Mouse (Mus musculus) left cerebral cortex, postnatal 14 days (tissue): ENCODE measurements around the gene Arhgef5. TPM values are rescaled to one million over a fixed set of nuclear protein-coding genes. Genes with fewer than 3 reads are reported as not detected.
"Not testable (repeated sequence)": the region's sequence is repeated elsewhere in the genome, so short reads cannot be mapped to it uniquely, and the experiment has no call there.

Experiments
- DNase-seq, 2 experiments: peaks; one replicate each; pipeline ENCODE4 v3.0.0; 2021 to 2022; ENCODE audit warnings: low spot score in 2 of 2, mixed read lengths in 1 of 2
- intact Hi-C: fragments of 180-260 bp; cut with DNase I; formaldehyde crosslinking; loops from one replicate; pipeline ENCODE4 v1.15.1; 2025
- long read RNA-seq, 2 experiments: library from polyadenylated mRNA; stranded (forward); transcript quantifications; one replicate each; pipeline ENCODE4 v2.0.0; 2021
- total RNA-seq, 2 experiments: library from RNA; stranded (reverse); gene quantifications; 2 replicates each; pipeline ENCODE4 v1.2.3; 2021

The Arhgef5 gene
- 1 to 10 TPM; 4.2 to 4.3 TPM for total RNA-seq
- long read RNA-seq, experiment 1, partial matches to known transcripts = 0 of 2 reads
- long read RNA-seq, experiment 1, other reads (novel, unspliced or antisense) = 2 of 2 reads
- long read RNA-seq, experiment 2, full-length matches to known transcripts = 2 of 2 reads
- long read RNA-seq, experiment 2, partial matches to known transcripts = 0 of 2 reads
- long read RNA-seq, experiment 2, other reads (novel, unspliced or antisense) = 0 of 2 reads

DNA sequence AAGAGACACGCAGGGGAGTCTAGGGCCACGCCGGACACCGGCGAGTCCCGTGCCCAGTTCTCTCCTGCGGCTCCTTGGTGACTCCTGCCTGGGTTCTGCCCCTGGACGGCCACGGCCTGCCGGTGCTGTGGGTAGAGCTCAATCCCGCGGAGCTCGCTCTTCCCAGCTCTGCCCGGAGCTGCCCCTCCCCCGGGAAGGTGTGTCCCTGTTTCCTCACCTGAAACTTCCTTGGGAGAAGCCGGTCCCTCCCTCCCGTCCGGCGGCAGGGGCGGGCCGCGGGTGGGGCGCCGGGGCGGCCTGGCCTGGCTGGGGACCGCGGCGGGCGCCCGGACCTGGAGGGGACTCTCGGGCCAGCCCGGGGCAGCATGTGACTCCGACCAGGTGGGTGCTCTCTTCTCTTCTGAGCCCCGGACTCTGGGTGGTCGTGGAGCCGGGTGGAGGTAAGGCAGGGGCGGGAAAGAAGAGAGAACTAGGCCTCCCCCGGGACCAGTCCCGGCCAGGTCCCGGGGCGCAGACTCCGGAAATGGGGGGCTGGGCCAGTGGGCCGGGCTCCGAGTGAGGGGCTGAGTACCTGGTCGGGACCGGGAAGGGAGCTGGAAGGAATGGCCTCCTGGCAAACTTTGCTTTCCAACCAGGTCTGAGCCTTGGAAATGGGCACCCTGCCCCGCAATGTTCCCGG, at the start of gene Arhgef5:
TSS of gene Arhgef5 (plus strand) at position 220 of the 679 bp plus-strand sequence.
- intact Hi-C loops = no loop called here
- DNase-seq = no peak

- DNase-seq, intact Hi-C loops: not testable (repeated sequence)
Measured at GRCm38 (mm10) chr6:43231255-43231654, 34.1 kb upstream of the Arhgef5 start, which contains the start of gene Olfr47. Gene Olfr47 (plus strand): TSS chr6:43231529.

DNA sequence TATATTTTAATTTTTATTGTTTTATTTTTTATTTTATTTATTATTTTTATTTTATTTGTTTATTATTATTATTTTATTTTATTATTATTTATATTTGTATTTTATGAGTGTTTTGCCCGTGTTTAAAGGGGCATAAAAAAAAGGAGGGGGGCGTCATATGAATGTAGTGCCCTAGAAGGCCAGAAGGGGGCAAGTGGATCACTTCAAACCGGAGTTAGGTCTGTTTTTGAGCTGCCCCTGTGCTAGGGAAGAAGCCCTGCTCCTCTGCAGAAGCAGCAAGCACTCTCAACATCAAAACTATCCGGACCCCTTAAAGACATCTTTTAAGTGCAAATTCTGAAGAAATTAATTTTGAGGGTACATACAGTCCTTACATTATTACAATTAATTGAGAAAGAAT, 23.3 kb upstream of the Arhgef5 start:
- intact Hi-C loops = no loop called here

DNA sequence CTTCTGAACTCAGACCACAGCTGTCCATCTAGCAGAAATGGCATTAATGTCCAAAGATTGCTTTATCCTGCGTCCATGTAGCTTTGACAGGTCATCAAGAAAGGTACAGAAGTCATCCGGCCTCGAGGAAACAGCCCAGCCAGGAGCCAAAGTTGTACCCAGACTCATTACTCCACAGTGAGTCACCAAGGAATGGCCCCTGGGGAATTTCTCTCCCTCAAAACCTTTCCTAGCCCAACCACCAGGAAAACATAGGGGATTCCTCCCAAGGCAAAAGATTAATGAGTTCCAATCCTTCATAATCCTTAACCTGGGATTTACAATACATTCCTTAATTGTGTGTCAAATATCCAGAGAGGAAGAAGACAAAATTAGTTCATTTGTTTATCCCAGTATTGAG, 18.0 kb upstream of the Arhgef5 start:
- intact Hi-C loops = no loop called here

More for the DNA sequence above, 23.3 kb upstream of the Arhgef5 start:
- no peak for DNase-seq

DNA sequence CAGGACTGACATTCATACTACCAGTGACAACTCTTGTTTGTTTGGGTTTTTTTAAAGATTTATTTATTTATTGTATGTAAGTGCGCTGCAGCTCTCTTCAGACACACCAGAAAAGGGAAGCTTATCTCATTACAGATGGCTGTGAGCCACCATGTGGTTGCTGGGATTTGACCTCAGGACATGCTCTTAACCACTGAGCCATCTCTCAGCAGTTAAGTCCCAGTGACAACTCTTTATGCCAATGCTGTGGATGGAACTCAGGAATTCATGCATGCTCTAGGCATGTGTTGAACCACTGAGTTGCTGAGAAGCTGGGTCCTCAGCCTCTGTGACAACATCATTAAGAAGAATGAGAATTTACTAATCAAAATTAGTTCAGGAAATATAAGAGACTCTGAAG, 12.4 kb upstream of the Arhgef5 start:
- intact Hi-C loops = no loop called here
- no peak for DNase-seq

More for the DNA sequence above, 18.0 kb upstream of the Arhgef5 start:
- no peak for DNase-seq

GRCm38 (mm10) chr6:43254193-43254926, 11.0 kb upstream of the Arhgef5 start:
- intact Hi-C loops = no loop called here
- no peak for DNase-seq

GRCm38 (mm10) chr6:43260756-43261155, 4.6 kb upstream of the Arhgef5 start:
- intact Hi-C loops = no loop called here
- no peak for DNase-seq

- intact Hi-C loops = no loop called here
Measured at GRCm38 (mm10) chr6:43266356-43266755, 974 bp downstream of the Arhgef5 start.

GRCm38 (mm10) chr6:43272597-43272996, 7.2 kb downstream of the Arhgef5 start:
- no peak for DNase-seq
- intact Hi-C loops = no loop called here

More at GRCm38 (mm10) chr6:43266356-43266755, 974 bp downstream of the Arhgef5 start:
- DNase-seq = peak in 1 of 2 experiments; percentile 7

DNA sequence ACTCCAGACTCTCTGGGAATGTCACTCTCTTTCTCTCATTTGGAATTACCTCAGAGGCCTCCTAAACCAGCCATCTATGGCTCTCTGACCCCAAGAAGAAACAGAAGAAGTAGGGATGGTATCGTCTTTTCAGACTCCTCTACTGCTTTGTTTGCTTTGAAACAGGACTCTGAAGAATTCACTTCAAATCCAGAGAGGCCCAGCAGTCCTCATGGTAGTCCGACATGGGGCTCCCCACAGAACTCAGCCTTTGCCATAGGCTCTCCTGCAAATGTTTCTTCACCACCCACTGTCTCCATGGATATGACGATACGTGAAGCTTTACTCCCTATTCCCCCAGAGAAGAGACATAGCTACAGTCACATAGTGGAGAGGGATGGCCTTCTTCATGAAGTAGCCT, 8.7 kb downstream of the Arhgef5 start:
- intact Hi-C loops = no loop called here

DNA sequence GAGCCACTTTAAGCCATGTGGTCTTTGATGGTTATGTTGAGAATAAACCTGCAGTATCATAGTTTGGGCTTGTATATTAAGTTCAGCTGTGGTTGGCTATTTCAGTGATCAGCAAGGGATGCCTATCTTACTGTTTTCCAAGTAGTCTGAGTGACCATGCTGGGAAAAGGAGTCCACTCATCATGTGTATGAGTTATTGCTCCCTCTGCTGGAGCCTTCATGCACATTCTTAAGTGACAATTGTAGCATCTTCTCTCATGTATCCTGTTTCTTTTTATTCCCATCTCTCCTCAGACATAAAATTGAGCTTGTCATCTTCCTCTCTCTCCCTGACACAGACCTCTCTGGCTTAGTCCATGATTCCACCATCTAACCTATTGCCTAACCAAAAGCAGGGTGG, 12.9 kb downstream of the Arhgef5 start:
- intact Hi-C loops = no loop called here
- DNase-seq = peak; percentile 25 to 26

More for the DNA sequence above, 8.7 kb downstream of the Arhgef5 start:
- no peak for DNase-seq

DNA sequence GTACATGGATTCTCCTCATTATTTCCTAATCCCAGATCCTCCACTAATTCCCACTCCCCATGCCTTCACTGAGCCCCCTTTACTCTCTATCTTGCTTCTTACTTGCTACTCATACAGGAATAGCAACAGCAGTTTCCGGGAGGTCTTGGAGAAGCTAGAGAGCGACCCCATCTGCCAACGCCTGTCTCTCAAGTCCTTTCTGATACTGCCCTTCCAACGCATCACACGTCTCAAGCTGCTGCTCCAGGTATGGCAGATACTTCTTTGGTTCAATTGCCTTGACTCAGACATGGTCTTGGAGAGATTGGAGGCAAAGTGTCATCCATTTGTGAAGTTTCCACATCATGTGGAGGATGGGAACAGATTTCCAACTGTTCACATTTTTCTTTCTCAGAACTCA, 15.1 kb downstream of the Arhgef5 start:
- intact Hi-C loops = no loop called here
- no peak for DNase-seq

GRCm38 (mm10) chr6:43292041-43292440, 26.7 kb downstream of the Arhgef5 start:
- DNase-seq = no peak
- intact Hi-C loops = no loop called here

- intact Hi-C loops = no loop called here
- DNase-seq = no peak
Measured at GRCm38 (mm10) chr6:43292471-43293076, 27.2 kb downstream of the Arhgef5 start.

GRCm38 (mm10) chr6:43293175-43293574, 27.8 kb downstream of the Arhgef5 start:
- no peak for DNase-seq
- intact Hi-C loops = no loop called here

DNA sequence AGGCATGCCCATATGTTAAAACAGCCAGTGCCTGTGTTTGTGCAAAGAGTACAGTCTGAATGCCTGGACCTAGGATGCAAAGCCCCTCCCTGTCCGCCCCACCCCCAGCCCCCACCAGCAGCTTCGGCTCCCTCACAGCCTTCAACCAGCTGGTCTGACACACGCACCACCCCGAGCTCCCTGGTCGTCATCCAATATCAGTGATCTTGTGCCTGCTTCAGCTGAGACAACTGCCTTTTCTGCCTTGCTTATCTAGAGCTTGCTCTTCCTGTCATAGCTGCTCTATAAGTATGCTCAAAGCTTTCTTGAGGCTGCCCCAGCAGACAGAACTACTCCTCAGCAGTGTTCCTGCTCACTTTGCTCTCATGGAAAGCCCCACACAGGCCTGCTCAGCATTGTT, 30.5 kb downstream of the Arhgef5 start:
- intact Hi-C loops = loop anchor here (5.0 kb wide), 1 partner anchor 274 kb away; no protein-coding TSS in a partner anchor
- DNase-seq = peak in 1 of 2 experiments; percentile 12

- intact Hi-C loops = loop anchor here (5.0 kb wide), 1 partner anchor 275 kb away; no protein-coding TSS in a partner anchor
- peak; percentile 59 to 74 for DNase-seq
Measured at GRCm38 (mm10) chr6:43296798-43297507, 31.6 kb downstream of the Arhgef5 start.

- DNase-seq = peak; percentile 55 to 76
- intact Hi-C loops = loop anchor here (5.0 kb wide), 1 partner anchor 275 kb away; no protein-coding TSS in a partner anchor
Measured at GRCm38 (mm10) chr6:43297508-43297850, 32.1 kb downstream of the Arhgef5 start.

DNA sequence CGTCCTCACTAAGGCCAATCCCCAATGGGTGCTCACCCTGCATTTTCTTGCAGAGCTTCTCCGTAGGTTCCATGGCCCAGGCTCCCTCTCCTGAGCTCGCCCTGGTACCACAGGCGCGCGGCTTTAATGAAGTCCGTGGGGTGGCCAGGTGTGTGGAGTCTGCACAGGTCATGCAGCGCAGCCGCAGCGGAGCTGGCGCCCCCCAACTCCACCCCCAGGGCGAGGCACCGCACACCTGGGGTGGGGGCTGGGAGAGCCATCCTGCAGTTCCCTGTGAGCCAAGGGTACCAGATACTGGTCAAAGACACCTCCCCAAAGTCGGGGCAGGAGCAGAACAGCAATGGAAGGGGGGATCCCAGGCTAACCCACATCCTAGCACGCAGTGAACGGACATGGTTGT, 44.1 kb downstream of the Arhgef5 start, which contains the start of gene Nobox:
TSS of gene Nobox (minus strand) at position 101 of the 400 bp plus-strand sequence.
- no peak for DNase-seq
- intact Hi-C loops = no loop called here
